Comparison of ENCODE assay signal across 8 mouse cellular contexts in the genomic region with DNA sequence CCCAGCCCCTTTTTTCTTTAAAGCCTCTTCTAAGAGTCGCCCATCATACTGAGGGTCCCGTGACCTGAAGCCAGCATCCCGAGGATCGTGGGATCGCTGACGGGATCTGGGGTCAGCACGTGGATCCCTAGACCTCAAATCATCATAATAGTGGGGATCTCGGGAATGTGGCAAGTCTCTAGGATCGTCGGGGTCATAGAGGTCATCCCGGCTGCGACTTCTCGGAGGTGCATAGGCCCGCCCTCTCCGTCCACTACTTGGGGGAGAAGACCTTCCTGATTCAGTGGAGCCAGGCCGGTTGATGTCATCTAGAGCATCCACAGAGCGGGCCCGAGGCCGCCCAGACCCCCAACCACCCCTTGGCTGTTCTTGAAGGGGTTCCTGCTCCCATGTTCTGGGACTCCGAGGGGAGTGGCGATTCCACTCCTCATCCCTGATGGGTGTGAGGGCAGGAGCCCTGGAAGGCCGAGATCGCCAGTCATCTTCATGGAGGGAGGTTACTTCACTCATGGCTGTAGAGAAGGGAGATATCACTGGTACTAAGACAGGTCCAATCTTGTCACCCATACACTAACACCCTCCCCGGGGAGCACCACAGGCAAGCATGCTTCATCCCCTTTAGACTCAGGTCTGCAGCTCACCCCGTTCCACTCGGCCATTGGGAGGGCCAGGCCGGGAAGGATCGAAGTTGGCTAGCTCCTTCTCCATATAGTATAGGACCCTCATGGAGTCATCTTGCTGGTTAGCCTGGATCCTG. TPM values are rescaled to one million over a fixed set of nuclear protein-coding genes. Genes with fewer than 3 reads are reported as not detected.
DNase-seq lines count a peak whose midpoint lies in the region; ATAC-seq lines count a peak whose summit lies in the region.

No protein-coding gene starts in this region.

- peak; percentile 35 for DNase-seq in kidney, adult 11 months
- no peak for DNase-seq in kidney, postnatal 4 days
- DNase-seq in liver, embryonic 13.5 days, result no peak
- DNase-seq in retina, embryonic 14.5 days (ENCODE audit: low spot score), result no peak
- DNase-seq in layer of hippocampus, postnatal 10 days (ENCODE audit: low spot score in 2 of 2), result no peak
- no peak for DNase-seq in adrenal gland, postnatal 25 days

- peak overlapping the region; percentile 100 for H3K4me3 ChIP-seq in brown adipose tissue, adult 24 weeks (ENCODE audit: insufficient read depth, low read depth, low read length)
- peak overlapping the region; percentile 96 for H3K4me3 ChIP-seq in heart, embryonic 15.5 days
- H3K4me3 ChIP-seq in liver, embryonic 13.5 days (replicated peaks), result peak overlapping the region; percentile 95

- H3K9me3 ChIP-seq in heart, embryonic 15.5 days (replicated peaks), result no peaks in the 10 kb centered on the region
- H3K9me3 ChIP-seq in liver, embryonic 13.5 days (replicated peaks), result no peaks in the 10 kb centered on the region

- H3K4me2 ChIP-seq in heart, embryonic 15.5 days, result peak overlapping the region; percentile 91
- peak overlapping the region; percentile 88 for H3K4me2 ChIP-seq in liver, embryonic 13.5 days

- no peak for ATAC-seq in heart, embryonic 15.5 days (replicated peaks; ENCODE audit: insufficient number of reproducible peaks, insufficient read depth, low FRiP score, low read depth)
- ATAC-seq in liver, embryonic 13.5 days (ENCODE audit: low read depth), result no peak

- peak overlapping the region; percentile 100; the same call in 1 of the 2 replicates for H3K27ac ChIP-seq in brown adipose tissue, adult 24 weeks (replicated peaks; ENCODE audit: low read depth, low read length)
- H3K27ac ChIP-seq in heart, embryonic 15.5 days, result peak overlapping the region; percentile 99
- H3K27ac ChIP-seq in liver, embryonic 13.5 days, result peak overlapping the region; percentile 92

- peaks cover 17% of the 10 kb centered on the region for H3K36me3 ChIP-seq in heart, embryonic 15.5 days
- H3K36me3 ChIP-seq in liver, embryonic 13.5 days, result peaks cover 34% of the 10 kb centered on the region

- peaks cover 11% of the 10 kb centered on the region for H3K4me1 ChIP-seq in brown adipose tissue, adult 24 weeks (ENCODE audit: control insufficient read depth, insufficient read depth, insufficient read length, low read length)
- peaks cover 27% of the 10 kb centered on the region for H3K4me1 ChIP-seq in heart, embryonic 15.5 days (replicated peaks)
- peaks cover 33% of the 10 kb centered on the region for H3K4me1 ChIP-seq in liver, embryonic 13.5 days (replicated peaks)

- no peaks in the 10 kb centered on the region for H3K27me3 ChIP-seq in heart, embryonic 15.5 days
- H3K27me3 ChIP-seq in liver, embryonic 13.5 days, result no peaks in the 10 kb centered on the region

- peak overlapping the region; percentile 98 for H3K9ac ChIP-seq in heart, embryonic 15.5 days
- H3K9ac ChIP-seq in liver, embryonic 13.5 days, result peak overlapping the region; percentile 99

- WGBS in heart, embryonic 15.5 days, result 71% methylated on average over 28 of the region's 28 CpGs
- WGBS in liver, embryonic 13.5 days (ENCODE audit: insufficient replicate concordance), result 81% methylated on average over 28 of the region's 28 CpGs

RNA-seq across cellular contexts. Expression of a gene that starts 1.7 kb away (rescaled TPM):
- 66.8 and 103 TPM in 2 replicates for polyA plus RNA-seq in brown adipose tissue, adult 24 weeks (2012; ENCODE audit: insufficient read depth, insufficient read length, missing spikeins)
- polyA plus RNA-seq in heart, embryonic 15.5 days (2015; fragmentation: Nextera tagmentation; extraction: Ambion mirVana), result 13.1 and 16.2 TPM in 2 replicates
- polyA plus RNA-seq in liver, embryonic 13.5 days (2015; fragmentation: Nextera tagmentation; extraction: Ambion mirVana), result 9.7 and 10.4 TPM in 2 replicates
- total RNA-seq in layer of hippocampus, postnatal 10 days (2021), result 100 to 1,000 TPM in 1 of 2 experiments, 10 to 100 TPM in 1; 94.1 to 116 TPM
- total RNA-seq in adrenal gland, postnatal 25 days (2021), result 150 and 153 TPM in 2 replicates

RNA-seq across cellular contexts. Expression of a gene that starts 14.5 kb away (rescaled TPM):
- polyA plus RNA-seq in brown adipose tissue, adult 24 weeks (2012; ENCODE audit: insufficient read depth, insufficient read length, missing spikeins), result 4.4 TPM in 1 of 2 replicates, not detected in the other
- polyA plus RNA-seq in heart, embryonic 15.5 days (2015; fragmentation: Nextera tagmentation; extraction: Ambion mirVana), result not detected in 2 replicates
- 2.0 and 3.7 TPM in 2 replicates for polyA plus RNA-seq in liver, embryonic 13.5 days (2015; fragmentation: Nextera tagmentation; extraction: Ambion mirVana)
- total RNA-seq in layer of hippocampus, postnatal 10 days (2021), result not detected
- total RNA-seq in adrenal gland, postnatal 25 days (2021), result 11.2 and 12.4 TPM in 2 replicates

RNA-seq across cellular contexts. Expression of a gene that starts 15.0 kb away (rescaled TPM):
- polyA plus RNA-seq in brown adipose tissue, adult 24 weeks (2012; ENCODE audit: insufficient read depth, insufficient read length, missing spikeins), result 1.1 TPM in 1 of 2 replicates, not detected in the other
- polyA plus RNA-seq in heart, embryonic 15.5 days (2015; fragmentation: Nextera tagmentation; extraction: Ambion mirVana), result 7.0 and 18.9 TPM in 2 replicates
- polyA plus RNA-seq in liver, embryonic 13.5 days (2015; fragmentation: Nextera tagmentation; extraction: Ambion mirVana), result 20.9 and 22.3 TPM in 2 replicates
- 10 to 100 TPM; 11.8 to 15.1 TPM for total RNA-seq in layer of hippocampus, postnatal 10 days (2021)
- total RNA-seq in adrenal gland, postnatal 25 days (2021), result 4.7 and 5.1 TPM in 2 replicates

RNA-seq across cellular contexts. Expression of a gene that starts 15.3 kb away (rescaled TPM):
- not detected in 2 replicates for polyA plus RNA-seq in brown adipose tissue, adult 24 weeks (2012; ENCODE audit: insufficient read depth, insufficient read length, missing spikeins)
- 0.54 and 0.86 TPM in 2 replicates for polyA plus RNA-seq in heart, embryonic 15.5 days (2015; fragmentation: Nextera tagmentation; extraction: Ambion mirVana)
- polyA plus RNA-seq in liver, embryonic 13.5 days (2015; fragmentation: Nextera tagmentation; extraction: Ambion mirVana), result 2.1 TPM in 2 replicates
- total RNA-seq in layer of hippocampus, postnatal 10 days (2021), result under 1 TPM; 0.25 to 0.96 TPM
- total RNA-seq in adrenal gland, postnatal 25 days (2021), result 1.00 TPM in 1 of 2 replicates, not detected in the other

RNA-seq across cellular contexts. Expression of a gene that starts 33.8 kb away (rescaled TPM):
- polyA plus RNA-seq in brown adipose tissue, adult 24 weeks (2012; ENCODE audit: insufficient read depth, insufficient read length, missing spikeins), result not detected in 2 replicates
- not detected in 2 replicates for polyA plus RNA-seq in heart, embryonic 15.5 days (2015; fragmentation: Nextera tagmentation; extraction: Ambion mirVana)
- polyA plus RNA-seq in liver, embryonic 13.5 days (2015; fragmentation: Nextera tagmentation; extraction: Ambion mirVana), result not detected in 2 replicates
- not detected for total RNA-seq in layer of hippocampus, postnatal 10 days (2021)
- total RNA-seq in adrenal gland, postnatal 25 days (2021), result 2.4 and 9.8 TPM in 2 replicates
